Mouse (Mus musculus): ENCODE measurements around the gene Znrd1as. TPM values are rescaled to one million over a fixed set of nuclear protein-coding genes. Genes with fewer than 3 reads are reported as not detected.

Gene Znrd1as
- polyA plus RNA-seq, 1 experiment from 2014 or later, result 5.5 TPM

GRCm38 (mm10) chr17:36953062-36953461, 5.3 kb upstream of the Znrd1as start:
- no peak for ATAC-seq (ENCODE audit: insufficient number of reproducible peaks, low FRiP score, low TSS enrichment, low read depth)
- no peak overlapping the region for H3K4me2 ChIP-seq
- H3K27me3 ChIP-seq, result no peaks in the 10 kb centered on the region
- H3K9me3 ChIP-seq, result no peaks in the 10 kb centered on the region
- H3K9ac ChIP-seq, result no peak overlapping the region
- peaks cover 14% of the 10 kb centered on the region for H3K4me1 ChIP-seq
- 82% methylated on average over 1 of the region's 1 CpGs for WGBS
- H3K4me3 ChIP-seq, result no peak overlapping the region
- H3K36me3 ChIP-seq, result peaks cover 37% of the 10 kb centered on the region
- H3K27ac ChIP-seq, result no peak overlapping the region

DNA sequence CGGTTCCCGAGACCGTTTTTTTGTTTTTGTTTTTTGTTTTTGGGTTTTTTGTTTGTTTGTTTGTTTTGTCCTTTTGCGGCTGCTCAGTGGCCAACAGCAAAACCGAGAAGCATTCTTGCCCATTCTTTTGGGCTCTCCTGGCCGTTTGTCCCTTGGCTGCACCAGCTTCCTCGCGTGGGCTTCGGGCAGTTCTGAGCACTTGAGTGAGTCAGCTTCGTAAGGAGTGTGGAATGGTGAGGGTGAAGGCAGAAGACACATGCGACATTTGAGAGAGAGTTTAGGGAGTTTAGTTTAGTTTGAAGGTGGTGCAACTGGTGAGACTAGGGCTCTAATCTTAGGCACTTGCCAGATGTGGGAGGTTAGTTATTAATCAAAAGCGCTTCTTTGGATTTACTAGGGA, 492 bp downstream of the Znrd1as start:
- H3K4me3 ChIP-seq, result peak overlapping the region; percentile 67
- peaks cover 20% of the 10 kb centered on the region for H3K36me3 ChIP-seq
- peak overlapping the region; percentile 73 for H3K9ac ChIP-seq
- WGBS, result 7% methylated on average over 12 of the region's 12 CpGs
- peaks cover 14% of the 10 kb centered on the region for H3K4me1 ChIP-seq
- no peaks in the 10 kb centered on the region for H3K27me3 ChIP-seq
- H3K9me3 ChIP-seq, result no peaks in the 10 kb centered on the region
- peak overlapping the region; percentile 72 for H3K4me2 ChIP-seq
- H3K27ac ChIP-seq, result peak overlapping the region; percentile 78
- ATAC-seq (ENCODE audit: insufficient number of reproducible peaks, low FRiP score, low TSS enrichment, low read depth), result no peak

DNA sequence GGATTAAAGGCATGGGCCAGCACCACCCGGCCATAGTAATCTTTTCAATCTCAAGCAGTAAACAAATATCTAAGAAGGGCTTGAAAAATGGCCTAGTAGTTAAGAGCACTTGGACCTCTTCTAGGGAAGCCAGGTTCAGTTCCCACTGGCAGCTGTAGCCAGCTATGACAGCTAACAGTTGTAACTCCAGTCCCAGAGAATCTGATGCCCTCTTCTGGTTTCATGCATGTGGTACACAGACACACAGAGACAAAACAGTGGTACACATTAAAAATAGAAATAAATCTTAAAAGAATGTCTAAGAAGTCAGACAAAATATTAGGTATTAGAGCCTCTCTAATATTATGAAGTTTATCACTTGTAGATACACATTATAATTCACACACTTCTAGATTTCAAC, 2.7 kb downstream of the Znrd1as start:
- Histone ChIP-seq H3K9ac (no peak overlapping the region), H3K27me3 (no peaks in the 10 kb centered on the region), H3K27ac (no peak overlapping the region), H3K36me3 (peaks cover 6% of the 10 kb centered on the region), H3K4me3 (no peak overlapping the region), H3K9me3 (no peaks in the 10 kb centered on the region), H3K4me2 (no peak overlapping the region), H3K4me1 (peaks cover 14% of the 10 kb centered on the region)
- WGBS, result 65% methylated on average over 1 of the region's 1 CpGs
- ATAC-seq (ENCODE audit: insufficient number of reproducible peaks, low FRiP score, low TSS enrichment, low read depth), result no peak

DNA sequence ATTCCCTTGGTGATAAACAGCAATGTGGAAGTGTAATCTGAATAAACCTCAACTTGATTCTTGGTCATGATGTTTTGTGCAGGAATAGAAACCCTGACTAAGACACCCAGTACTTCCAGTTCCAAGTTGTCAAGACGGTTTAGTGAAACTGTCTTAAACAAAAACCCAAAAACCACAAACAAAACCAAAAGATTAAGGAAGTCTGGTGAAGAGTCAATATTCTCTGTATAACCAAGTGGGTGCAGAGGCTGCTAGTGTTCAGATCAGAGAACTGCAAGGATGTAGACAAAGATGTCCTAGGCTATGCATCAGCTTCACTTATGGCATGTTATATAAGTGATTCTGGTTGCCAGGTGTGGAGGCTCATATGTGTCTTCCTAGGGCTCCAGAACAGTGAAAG, 8.5 kb downstream of the Znrd1as start:
- Histone ChIP-seq H3K27me3 (no peaks in the 10 kb centered on the region), H3K4me1 (no peaks in the 10 kb centered on the region), H3K4me3 (no peak overlapping the region), H3K9me3 (no peaks in the 10 kb centered on the region), H3K9ac (no peak overlapping the region), H3K27ac (no peak overlapping the region), H3K36me3 (no peaks in the 10 kb centered on the region), H3K4me2 (no peak overlapping the region)
- WGBS, result 73% methylated on average over 1 of the region's 1 CpGs
- no peak for ATAC-seq (ENCODE audit: insufficient number of reproducible peaks, low FRiP score, low TSS enrichment, low read depth)

- ATAC-seq (ENCODE audit: insufficient number of reproducible peaks, low FRiP score, low TSS enrichment, low read depth), result no peak
- H3K4me2 ChIP-seq, result no peak overlapping the region
- H3K27ac ChIP-seq, result no peak overlapping the region
- 81% methylated on average over 14 of the region's 14 CpGs for WGBS
- no peak overlapping the region for H3K9ac ChIP-seq
- no peaks in the 10 kb centered on the region for H3K36me3 ChIP-seq
- no peaks in the 10 kb centered on the region for H3K4me1 ChIP-seq
- no peaks in the 10 kb centered on the region for H3K27me3 ChIP-seq
- H3K9me3 ChIP-seq, result no peaks in the 10 kb centered on the region
- no peak overlapping the region for H3K4me3 ChIP-seq
These were observed 12.0 kb downstream of the Znrd1as start for GRCm38 (mm10) chr17:36970316-36970890.

DNA sequence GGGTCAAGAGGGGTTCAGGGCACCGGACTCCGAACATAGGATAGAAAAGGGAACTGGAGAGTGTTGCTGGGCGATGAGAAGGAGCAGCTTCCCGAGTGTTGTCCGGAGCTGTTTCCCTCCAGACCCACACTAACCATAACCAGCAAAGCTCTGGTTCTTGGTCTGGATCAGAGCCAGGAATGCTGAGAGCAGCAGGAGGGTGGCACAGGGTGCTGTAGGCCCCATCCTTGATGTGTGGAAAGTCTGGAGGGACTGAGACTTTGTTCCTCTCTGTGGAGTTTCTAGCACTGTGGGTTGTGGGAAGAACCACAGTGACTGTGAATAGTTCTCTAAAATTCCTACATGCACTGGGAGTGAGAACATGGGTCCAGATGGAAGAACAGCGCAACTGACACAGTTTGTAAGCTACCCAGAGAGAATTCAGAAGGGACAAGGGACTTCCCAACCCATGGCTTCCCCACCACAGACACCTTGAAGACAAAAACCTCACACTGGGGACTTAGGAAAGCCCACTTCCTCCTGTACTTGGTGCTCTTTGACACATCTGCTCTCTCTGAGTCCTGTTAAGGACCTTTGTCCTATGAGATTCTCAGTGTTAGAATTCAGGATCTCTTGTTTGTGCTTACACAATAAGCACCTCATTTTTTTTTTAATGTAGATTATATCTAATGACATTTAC, 12.9 kb downstream of the Znrd1as start:
- no peaks in the 10 kb centered on the region for H3K27me3 ChIP-seq
- H3K4me1 ChIP-seq, result no peaks in the 10 kb centered on the region
- H3K4me2 ChIP-seq, result no peak overlapping the region
- 80% methylated on average over 6 of the region's 6 CpGs for WGBS
- H3K27ac ChIP-seq, result no peak overlapping the region
- H3K9ac ChIP-seq, result no peak overlapping the region
- no peak for ATAC-seq (ENCODE audit: insufficient number of reproducible peaks, low FRiP score, low TSS enrichment, low read depth)
- no peaks in the 10 kb centered on the region for H3K36me3 ChIP-seq
- no peaks in the 10 kb centered on the region for H3K9me3 ChIP-seq
- no peak overlapping the region for H3K4me3 ChIP-seq

- H3K4me2 ChIP-seq, result no peak overlapping the region
- no peak for ATAC-seq (ENCODE audit: insufficient number of reproducible peaks, low FRiP score, low TSS enrichment, low read depth)
- H3K4me1 ChIP-seq, result no peaks in the 10 kb centered on the region
- H3K36me3 ChIP-seq, result no peaks in the 10 kb centered on the region
- H3K9me3 ChIP-seq, result no peaks in the 10 kb centered on the region
- H3K4me3 ChIP-seq, result no peak overlapping the region
- 75% methylated on average over 3 of the region's 3 CpGs for WGBS
- H3K27ac ChIP-seq, result no peak overlapping the region
- no peak overlapping the region for H3K9ac ChIP-seq
- H3K27me3 ChIP-seq, result no peaks in the 10 kb centered on the region
These were observed 14.4 kb downstream of the Znrd1as start for GRCm38 (mm10) chr17:36972791-36973190.

- H3K27ac ChIP-seq, result no peak overlapping the region
- no peak for ATAC-seq (ENCODE audit: insufficient number of reproducible peaks, low FRiP score, low TSS enrichment, low read depth)
- 68% methylated on average over 8 of the region's 8 CpGs for WGBS
- H3K9ac ChIP-seq, result no peak overlapping the region
- H3K27me3 ChIP-seq, result no peaks in the 10 kb centered on the region
- no peaks in the 10 kb centered on the region for H3K4me1 ChIP-seq
- no peaks in the 10 kb centered on the region for H3K36me3 ChIP-seq
- no peak overlapping the region for H3K4me3 ChIP-seq
- H3K4me2 ChIP-seq, result no peak overlapping the region
- no peaks in the 10 kb centered on the region for H3K9me3 ChIP-seq
These were observed 14.9 kb downstream of the Znrd1as start for GRCm38 (mm10) chr17:36973271-36973787.

DNA sequence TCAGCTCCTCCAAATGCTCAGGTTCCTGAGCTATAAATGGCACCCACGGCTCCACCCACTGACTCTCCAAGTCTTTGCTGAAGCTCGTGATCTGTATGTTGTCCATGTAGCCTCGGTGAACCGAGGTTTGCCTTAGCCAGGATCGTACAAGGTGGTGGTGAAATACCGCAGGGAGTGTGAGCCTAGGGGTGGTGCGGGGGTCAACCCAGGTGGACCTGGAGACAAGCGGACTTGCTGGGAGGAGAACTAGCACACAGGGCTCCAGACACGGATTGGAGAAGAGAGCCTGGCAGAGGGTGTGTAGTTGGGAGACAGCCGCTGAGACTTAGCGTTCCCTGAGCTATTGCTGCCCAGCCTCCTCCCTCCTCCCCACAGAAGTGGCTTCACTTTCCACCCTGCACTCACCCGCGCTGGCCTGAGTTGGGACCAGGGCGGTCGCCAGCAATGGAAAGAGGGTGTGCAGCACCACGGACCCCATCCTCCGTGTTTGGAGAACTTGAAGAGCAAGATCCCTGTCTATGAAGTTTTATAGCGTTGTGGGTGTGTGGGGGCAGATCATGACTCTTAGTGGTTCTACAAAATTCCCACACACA, 22.9 kb downstream of the Znrd1as start, which contains the start of gene 2410137M14Rik:
Gene 2410137M14Rik (minus strand): TSS at position 17 of the 593 bp plus-strand sequence.
- Histone ChIP-seq H3K9ac (no peak within 1 kb of the TSS), H3K9me3 (no peaks in the 10 kb centered on the region), H3K27ac (no peak within 1 kb of the TSS), H3K4me3 (0 out of 2 replicates have a peak within 1 kb of the TSS, but pooled peaks have one; percentile 4), H3K36me3 (no peaks in the 10 kb centered on the region), H3K4me1 (0 out of 2 replicates have a peak, but pooled peaks cover 5% of the 10 kb centered on the region), H3K27me3 (0 out of 2 replicates have a peak, but pooled peaks cover under 1% of the 10 kb centered on the region), H3K4me2 (peak within 1 kb of the TSS; percentile 34)
- WGBS, result 8% methylated on average over 18 of the region's 18 CpGs
- ATAC-seq (ENCODE audit: insufficient number of reproducible peaks, low FRiP score, low TSS enrichment, low read depth), result no peak

DNA sequence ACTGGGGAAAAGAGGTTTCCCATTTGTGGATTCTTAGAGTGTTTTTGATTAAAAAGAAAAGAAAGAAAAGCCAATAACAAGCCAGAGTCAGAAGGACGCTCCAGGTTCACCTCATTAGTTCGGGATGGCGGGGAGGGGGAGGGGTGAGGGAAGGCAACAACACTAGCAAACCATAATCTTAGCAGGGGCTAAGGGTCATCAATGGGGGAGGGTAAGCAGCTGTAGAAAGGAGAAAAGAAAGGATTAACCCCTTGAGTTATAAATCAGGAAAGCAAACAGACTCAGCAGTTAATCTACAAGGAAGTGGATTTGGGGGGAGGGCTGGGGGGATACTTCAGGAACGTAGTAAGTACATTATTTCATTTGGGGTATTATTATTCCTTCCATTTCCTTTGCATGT, 23.5 kb downstream of the Znrd1as start:
- Histone ChIP-seq H3K9ac (no peak overlapping the region), H3K27me3 (peaks cover 4% of the 10 kb centered on the region; the same call in 1 of the 2 replicates), H3K27ac (no peak overlapping the region), H3K4me3 (no peak overlapping the region), H3K4me2 (peak overlapping the region; percentile 34), H3K9me3 (no peaks in the 10 kb centered on the region), H3K4me1 (0 out of 2 replicates have a peak, but pooled peaks cover 5% of the 10 kb centered on the region), H3K36me3 (no peaks in the 10 kb centered on the region)
- 4% methylated on average over 4 of the region's 4 CpGs for WGBS
- ATAC-seq (ENCODE audit: insufficient number of reproducible peaks, low FRiP score, low TSS enrichment, low read depth), result no peak

GRCm38 (mm10) chr17:36982253-36983155, 24.1 kb downstream of the Znrd1as start:
- 34% methylated on average over 5 of the region's 5 CpGs for WGBS
- no peak overlapping the region for H3K27ac ChIP-seq
- no peak overlapping the region for H3K9ac ChIP-seq
- H3K4me1 ChIP-seq, result 0 out of 2 replicates have a peak, but pooled peaks cover 5% of the 10 kb centered on the region
- H3K36me3 ChIP-seq, result no peaks in the 10 kb centered on the region
- H3K9me3 ChIP-seq, result no peaks in the 10 kb centered on the region
- no peak for ATAC-seq (ENCODE audit: insufficient number of reproducible peaks, low FRiP score, low TSS enrichment, low read depth)
- H3K27me3 ChIP-seq, result peaks cover 5% of the 10 kb centered on the region; the same call in 1 of the 2 replicates
- no peak overlapping the region for H3K4me2 ChIP-seq
- H3K4me3 ChIP-seq, result no peak overlapping the region
